ENCODE assay signal across 23 mouse cellular contexts in the genomic region with DNA sequence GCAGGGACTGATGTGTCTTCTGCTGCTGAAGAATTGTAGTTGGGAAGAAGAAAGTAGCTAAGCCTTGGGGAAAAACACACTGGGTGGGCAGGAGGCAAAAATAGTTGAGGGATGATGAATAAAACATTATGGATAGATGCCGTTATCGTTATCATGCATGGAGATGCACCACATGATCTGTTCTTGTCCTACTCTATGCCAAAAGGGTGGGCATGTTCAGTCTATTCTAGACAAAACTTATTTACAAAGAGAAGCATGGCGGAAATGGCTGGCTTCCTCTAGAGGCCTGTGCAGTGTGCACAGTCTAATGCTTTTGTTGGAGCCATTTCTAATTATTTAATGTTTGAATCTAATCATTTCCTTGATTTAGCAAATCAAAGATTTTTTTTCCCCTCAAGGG.
DNase-seq lines count a peak whose midpoint lies in the region; ATAC-seq and TF ChIP-seq lines count a peak whose summit lies in the region.
"Had no signal": no experiment of that assay in that cellular context is flagged by ENCODE, and none has a peak within 500 bp of the region (broad histone marks: within the 10 kb centered on the region; RNA-seq: fewer than 3 reads in every experiment).

No protein-coding gene starts in this region.

- H3K4me1 ChIP-seq in forebrain, postnatal 0 days (ENCODE audit: insufficient read depth) = no peaks in the 10 kb centered on the region; the same call in 1 of the 2 replicates
- peaks cover 25% of the 10 kb centered on the region for H3K4me1 ChIP-seq in forebrain, embryonic 10.5 days
- H3K4me1 ChIP-seq in midbrain, embryonic 11.5 days (ENCODE audit: control insufficient read depth, insufficient read depth, low read length) = peaks cover 8% of the 10 kb centered on the region
- peaks cover 7% of the 10 kb centered on the region for H3K4me1 ChIP-seq in midbrain, embryonic 16.5 days (ENCODE audit: control insufficient read depth, insufficient read depth, low read length)
- peaks cover 6% of the 10 kb centered on the region for H3K4me1 ChIP-seq in midbrain, embryonic 15.5 days
- H3K4me1 ChIP-seq: embryonic facial prominence, embryonic 15.5 days; liver, embryonic 12.5 days had no signal

- no peaks in the 10 kb centered on the region for H3K27me3 ChIP-seq in forebrain, postnatal 0 days (ENCODE audit: insufficient read depth, low read length)
- H3K27me3 ChIP-seq in forebrain, embryonic 10.5 days (ENCODE audit: poor library complexity, severe bottlenecking) = no peaks in the 10 kb centered on the region
- no peaks in the 10 kb centered on the region for H3K27me3 ChIP-seq in midbrain, embryonic 11.5 days (ENCODE audit: control insufficient read depth, insufficient read depth, low read length)
- H3K27me3 ChIP-seq in midbrain, embryonic 16.5 days (ENCODE audit: control insufficient read depth, insufficient read depth, low read depth, low read length) = no peaks in the 10 kb centered on the region
- no peaks in the 10 kb centered on the region for H3K27me3 ChIP-seq in midbrain, embryonic 15.5 days (replicated peaks)
- H3K27me3 ChIP-seq: embryonic facial prominence, embryonic 15.5 days; heart, embryonic 15.5 days; kidney, embryonic 15.5 days; liver, embryonic 12.5 days; midbrain, embryonic 12.5 days; neural tube, embryonic 12.5 days had no signal

- H3K36me3 ChIP-seq in forebrain, postnatal 0 days (ENCODE audit: insufficient read depth) = no peaks in the 10 kb centered on the region
- H3K36me3 ChIP-seq in forebrain, embryonic 10.5 days (replicated peaks) = no peaks in the 10 kb centered on the region
- H3K36me3 ChIP-seq in midbrain, embryonic 11.5 days (ENCODE audit: control insufficient read depth, insufficient read depth, low read length) = no peaks in the 10 kb centered on the region
- H3K36me3 ChIP-seq in midbrain, embryonic 16.5 days (ENCODE audit: control insufficient read depth, insufficient read depth, low read length) = no peaks in the 10 kb centered on the region
- no peaks in the 10 kb centered on the region for H3K36me3 ChIP-seq in midbrain, embryonic 15.5 days (replicated peaks)
- H3K36me3 ChIP-seq: embryonic facial prominence, embryonic 10.5 days; embryonic facial prominence, embryonic 15.5 days; heart, embryonic 10.5 days; heart, embryonic 15.5 days; kidney, embryonic 15.5 days; liver, embryonic 12.5 days; midbrain, embryonic 12.5 days; neural tube, embryonic 12.5 days had no signal

- H3K4me2 ChIP-seq in forebrain, postnatal 0 days (ENCODE audit: low read depth) = no peak overlapping the region
- H3K4me2 ChIP-seq in midbrain, embryonic 11.5 days = no peak overlapping the region
- no peak overlapping the region for H3K4me2 ChIP-seq in midbrain, embryonic 16.5 days (ENCODE audit: low read length)
- no peak overlapping the region for H3K4me2 ChIP-seq in midbrain, embryonic 15.5 days
- H3K4me2 ChIP-seq: embryonic facial prominence, embryonic 15.5 days; heart, embryonic 15.5 days; kidney, embryonic 15.5 days; liver, embryonic 12.5 days; midbrain, embryonic 12.5 days; neural tube, embryonic 12.5 days had no signal

- no peak for TF ChIP-seq CTCF in forebrain, postnatal 0 days (IDR thresholded peaks at IDR 0.05; ENCODE audit: low read depth)

- no peaks in the 10 kb centered on the region for H3K9me3 ChIP-seq in forebrain, postnatal 0 days (ENCODE audit: low read length)
- no peaks in the 10 kb centered on the region for H3K9me3 ChIP-seq in forebrain, embryonic 10.5 days
- no peaks in the 10 kb centered on the region for H3K9me3 ChIP-seq in midbrain, embryonic 11.5 days (ENCODE audit: control insufficient read depth, low read length)
- H3K9me3 ChIP-seq in midbrain, embryonic 16.5 days (replicated peaks; ENCODE audit: control insufficient read depth, low read length, poor library complexity, severe bottlenecking) = no peaks in the 10 kb centered on the region
- H3K9me3 ChIP-seq in midbrain, embryonic 15.5 days = no peaks in the 10 kb centered on the region
- H3K9me3 ChIP-seq: embryonic facial prominence, embryonic 10.5 days; embryonic facial prominence, embryonic 15.5 days; heart, embryonic 10.5 days; heart, embryonic 15.5 days; kidney, embryonic 15.5 days; liver, embryonic 12.5 days; midbrain, embryonic 12.5 days; neural tube, embryonic 12.5 days had no signal

- no peak overlapping the region for H3K27ac ChIP-seq in forebrain, postnatal 0 days (ENCODE audit: low read depth, low read length)
- no peak overlapping the region for H3K27ac ChIP-seq in forebrain, embryonic 10.5 days
- H3K27ac ChIP-seq in midbrain, embryonic 11.5 days (ENCODE audit: low read depth, low read length) = no peak overlapping the region
- H3K27ac ChIP-seq in midbrain, embryonic 16.5 days (ENCODE audit: low read length) = no peak overlapping the region
- H3K27ac ChIP-seq in midbrain, embryonic 15.5 days = no peak overlapping the region
- H3K27ac ChIP-seq: embryonic facial prominence, embryonic 15.5 days; heart, embryonic 15.5 days; kidney, embryonic 15.5 days; liver, embryonic 12.5 days; neural tube, embryonic 12.5 days; stomach, postnatal 0 days had no signal

- peak; percentile 17 for DNase-seq in forebrain, postnatal 0 days
- DNase-seq in forebrain, embryonic 10.5 days (ENCODE audit: extremely low spot score, low spot score) = no peak
- peak; percentile 77 for DNase-seq in midbrain, embryonic 11.5 days (ENCODE audit: low spot score, missing footprints)
- peak; percentile 44 for DNase-seq in brain, adult 2 months (ENCODE audit: low read depth, low spot score)
- DNase-seq in Muller cell, postnatal 12 days (ENCODE audit: inconsistent ontology term) = no peak
- DNase-seq: adrenal gland, postnatal 36 days; cerebellum, adult 8-10 months; gastrocnemius, postnatal 25 days; heart, adult 11 months; kidney, adult 18-20 months; liver, postnatal 0 days had no signal

- H3K9ac ChIP-seq in forebrain, postnatal 0 days = no peak overlapping the region
- H3K9ac ChIP-seq in midbrain, embryonic 11.5 days (ENCODE audit: low read length) = no peak overlapping the region
- no peak overlapping the region for H3K9ac ChIP-seq in midbrain, embryonic 16.5 days (ENCODE audit: low read depth, low read length)
- no peak overlapping the region for H3K9ac ChIP-seq in midbrain, embryonic 15.5 days
- H3K9ac ChIP-seq: embryonic facial prominence, embryonic 15.5 days; heart, embryonic 15.5 days; kidney, embryonic 15.5 days; liver, embryonic 12.5 days; liver, postnatal 0 days; midbrain, embryonic 12.5 days; neural tube, embryonic 12.5 days had no signal

- ATAC-seq in forebrain, postnatal 0 days = peak; percentile 75
- no peak for ATAC-seq in midbrain, embryonic 11.5 days (ENCODE audit: low FRiP score)
- no peak for ATAC-seq in midbrain, embryonic 16.5 days
- ATAC-seq in midbrain, embryonic 15.5 days (replicated peaks) = 0 out of 2 replicates have a peak, but pooled peaks have one; percentile 56
- ATAC-seq: liver, embryonic 12.5 days; liver, postnatal 0 days had no signal

- no peak overlapping the region for H3K4me3 ChIP-seq in forebrain, postnatal 0 days (ENCODE audit: low read depth, low read length)
- H3K4me3 ChIP-seq in forebrain, embryonic 10.5 days = no peak overlapping the region
- no peak overlapping the region for H3K4me3 ChIP-seq in midbrain, embryonic 11.5 days (ENCODE audit: low read depth, low read length)
- no peak overlapping the region for H3K4me3 ChIP-seq in midbrain, embryonic 16.5 days (ENCODE audit: low read depth, low read length)
- H3K4me3 ChIP-seq in midbrain, embryonic 15.5 days = no peak overlapping the region
- H3K4me3 ChIP-seq: embryonic facial prominence, embryonic 10.5 days; embryonic facial prominence, embryonic 15.5 days; heart, embryonic 10.5 days; heart, embryonic 15.5 days; kidney, embryonic 15.5 days; liver, embryonic 12.5 days; midbrain, embryonic 12.5 days; myocyte; neural tube, embryonic 12.5 days had no signal

- 39% methylated on average over 3 of the region's 3 CpGs for WGBS in forebrain, postnatal 0 days
- WGBS in forebrain, embryonic 10.5 days = 84% methylated on average over 3 of the region's 3 CpGs
- WGBS in midbrain, embryonic 11.5 days = 82% methylated on average over 3 of the region's 3 CpGs
- WGBS in midbrain, embryonic 16.5 days = 41% methylated on average over 3 of the region's 3 CpGs
- WGBS in midbrain, embryonic 15.5 days = 50% methylated on average over 3 of the region's 3 CpGs

Comparison
In these comparisons a context has a peak if more than half of its experiments do, and no peak if none do; other contexts are left out.
1. ATAC-seq: peak in forebrain, postnatal 0 days (single experiment) and midbrain, embryonic 15.5 days (single experiment); none in midbrain, embryonic 11.5 days (single experiment) and midbrain, embryonic 16.5 days (single experiment).
2. DNase-seq: peak in forebrain, postnatal 0 days (single experiment), midbrain, embryonic 11.5 days (single experiment) and brain, adult 2 months (single experiment); none in forebrain, embryonic 10.5 days (single experiment) and Muller cell, postnatal 12 days (single experiment).